Mouse (Mus musculus) bone marrow, adult 2 months (tissue): ENCODE results near the gene Zfp697.
"Not testable (repeated sequence)": the region's sequence is repeated elsewhere in the genome, so short reads cannot be mapped to it uniquely, and the experiment has no call there.

Experiments used
- CTCF ChIP-seq: fragments of 200-500 bp; IDR thresholded peaks from 2 replicates; pipeline ENCODE4 v1.5.1; 2011; ENCODE audit warnings: low read length, control low read depth; ENCODE audit not compliant: control insufficient read depth, insufficient read depth
- POLR2A ChIP-seq: fragments of 200-500 bp; IDR thresholded peaks from 2 replicates; pipeline ENCODE4 v1.6.1; 2011; ENCODE audit warnings: low read depth, mild to moderate bottlenecking, control low read depth, low read length, borderline replicate concordance; ENCODE audit not compliant: control insufficient read depth

DNA sequence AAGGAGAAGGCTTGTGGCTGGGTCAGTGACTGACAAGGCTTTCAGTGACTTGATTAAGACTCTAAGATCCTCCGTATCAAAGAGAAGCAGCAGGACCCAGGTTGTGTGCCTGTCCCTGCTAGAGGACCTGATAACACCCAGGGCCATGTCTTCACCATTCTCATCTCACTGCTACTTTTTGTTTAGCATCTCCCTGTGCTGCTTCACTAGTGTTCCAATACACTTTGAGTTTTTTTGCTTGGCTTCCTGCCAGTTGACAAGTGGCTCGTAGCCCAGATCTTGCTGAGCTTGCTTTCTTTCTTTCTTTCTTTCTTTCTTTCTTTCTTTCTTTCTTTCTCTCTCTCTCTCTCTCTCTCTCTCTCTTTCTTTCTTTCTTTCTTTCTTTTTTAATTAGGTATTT, 87.1 kb downstream of the Zfp697 start:
- not testable (repeated sequence) for TF ChIP-seq POLR2A, CTCF
